Mouse (Mus musculus): Measurements from ENCODE around the gene Ramp1. TPM values are rescaled to one million over a fixed set of nuclear protein-coding genes. Genes with fewer than 3 reads are reported as not detected.
A peak's percentile ranks its signal among the peaks of the same experiment; 100 is the strongest.

The Ramp1 gene
- polyA plus RNA-seq, 1 experiment from 2014 or later, result 1.2 TPM

DNA sequence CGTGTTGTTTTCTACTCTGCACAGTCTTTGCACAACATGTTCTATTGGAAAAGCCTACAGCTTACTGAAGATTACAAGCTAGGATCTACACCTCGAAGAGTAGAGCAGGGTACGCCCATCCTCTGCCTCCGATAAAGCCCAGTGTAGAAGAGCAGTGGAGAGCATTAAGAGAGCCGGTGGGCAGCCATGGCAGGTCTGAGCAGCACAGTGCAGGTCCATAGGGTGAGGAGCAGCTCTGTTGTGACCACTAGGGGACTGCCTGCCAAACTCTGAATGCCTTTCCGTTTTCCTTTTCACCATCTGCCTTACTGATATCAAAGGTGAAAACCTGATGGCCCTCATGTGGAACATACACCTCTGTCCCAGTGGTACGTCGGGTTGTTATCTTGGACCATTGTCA, 72.3 kb downstream of the Ramp1 start:
- Histone ChIP-seq H3K4me2 (replicated peaks; ENCODE audit: low read depth, low read length) (peak overlapping the region; percentile 72), H3K4me3 (ENCODE audit: low read length) (no peak overlapping the region), H3K9ac (ENCODE audit: low read depth, low read length) (peak overlapping the region; percentile 97), H3K36me3 (ENCODE audit: control insufficient read depth, insufficient read depth, low read length) (0 out of 2 replicates have a peak, but pooled peaks cover 3% of the 10 kb centered on the region), H3K27me3 (ENCODE audit: control insufficient read depth, insufficient read depth, low read length) (no peaks in the 10 kb centered on the region), H3K27ac (ENCODE audit: low read depth, low read length) (no peak overlapping the region), H3K9me3 (ENCODE audit: control insufficient read depth, low read length) (no peaks in the 10 kb centered on the region), H3K4me1 (ENCODE audit: control insufficient read depth, insufficient read depth, low read length) (peaks cover 16% of the 10 kb centered on the region)
- ATAC-seq (ENCODE audit: low FRiP score, low TSS enrichment), result no peak
- WGBS, result 61% methylated on average over 8 of the region's 8 CpGs

DNA sequence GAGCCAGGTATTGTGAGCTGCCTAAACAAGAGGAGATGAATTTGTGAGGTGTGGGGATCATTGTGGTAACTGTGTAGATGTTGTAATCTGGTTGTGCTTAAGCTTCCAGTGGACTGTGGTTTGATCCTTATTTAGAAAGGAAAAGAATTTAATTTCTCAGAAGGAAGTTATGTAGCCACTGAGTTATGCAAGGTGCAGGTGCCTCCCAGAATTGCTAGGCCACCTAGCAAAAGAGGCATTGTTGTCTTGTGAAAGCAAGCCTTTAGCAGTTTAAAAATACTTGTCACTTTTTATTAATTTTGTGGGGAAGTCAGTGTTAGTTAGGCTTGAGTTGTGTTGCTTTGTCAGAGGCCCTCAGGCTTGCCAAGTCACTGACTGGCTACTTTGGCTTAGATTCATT, 78.3 kb downstream of the Ramp1 start:
- no peaks in the 10 kb centered on the region for H3K27me3 ChIP-seq (ENCODE audit: control insufficient read depth, insufficient read depth, low read length)
- H3K4me2 ChIP-seq (replicated peaks; ENCODE audit: low read depth, low read length), result no peak overlapping the region
- no peak overlapping the region for H3K4me3 ChIP-seq (ENCODE audit: low read length)
- H3K27ac ChIP-seq (ENCODE audit: low read depth, low read length), result no peak overlapping the region
- no peaks in the 10 kb centered on the region for H3K4me1 ChIP-seq (ENCODE audit: control insufficient read depth, insufficient read depth, low read length)
- peaks cover 3% of the 10 kb centered on the region; the same call in 1 of the 2 replicates for H3K36me3 ChIP-seq (ENCODE audit: control insufficient read depth, insufficient read depth, low read length)
- H3K9ac ChIP-seq (ENCODE audit: low read depth, low read length), result no peak overlapping the region
- no peak for ATAC-seq (ENCODE audit: low FRiP score, low TSS enrichment)
- H3K9me3 ChIP-seq (ENCODE audit: control insufficient read depth, low read length), result no peaks in the 10 kb centered on the region

DNA sequence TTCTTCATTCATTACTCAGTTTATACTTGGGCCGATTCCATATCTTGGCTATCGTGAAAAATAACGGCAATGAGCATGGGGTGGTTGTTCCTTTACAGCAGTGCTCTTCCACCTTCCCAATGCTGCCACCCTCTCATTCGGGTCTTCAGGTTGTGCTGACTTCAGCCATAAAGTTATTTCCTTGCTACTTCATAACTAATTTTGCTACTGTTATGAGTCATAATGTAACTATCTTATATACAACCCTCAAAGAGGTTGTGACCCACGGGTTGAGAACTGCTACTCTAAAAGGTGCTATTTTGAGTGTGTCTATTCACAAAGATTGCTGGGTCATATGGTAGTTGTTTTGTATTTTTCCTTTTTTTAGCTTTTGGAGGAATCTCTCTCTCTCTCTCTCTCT, 80.2 kb downstream of the Ramp1 start:
- ATAC-seq (ENCODE audit: low FRiP score, low TSS enrichment), result no peak
- H3K4me2 ChIP-seq (replicated peaks; ENCODE audit: low read depth, low read length), result no peak overlapping the region
- no peaks in the 10 kb centered on the region for H3K27me3 ChIP-seq (ENCODE audit: control insufficient read depth, insufficient read depth, low read length)
- H3K9ac ChIP-seq (ENCODE audit: low read depth, low read length), result no peak overlapping the region
- no peaks in the 10 kb centered on the region for H3K4me1 ChIP-seq (ENCODE audit: control insufficient read depth, insufficient read depth, low read length)
- no peak overlapping the region for H3K4me3 ChIP-seq (ENCODE audit: low read length)
- H3K36me3 ChIP-seq (ENCODE audit: control insufficient read depth, insufficient read depth, low read length), result peaks cover under 1% of the 10 kb centered on the region; the same call in 1 of the 2 replicates
- no peaks in the 10 kb centered on the region for H3K9me3 ChIP-seq (ENCODE audit: control insufficient read depth, low read length)
- no peak overlapping the region for H3K27ac ChIP-seq (ENCODE audit: low read depth, low read length)
- 90% methylated on average over 5 of the region's 5 CpGs for WGBS

DNA sequence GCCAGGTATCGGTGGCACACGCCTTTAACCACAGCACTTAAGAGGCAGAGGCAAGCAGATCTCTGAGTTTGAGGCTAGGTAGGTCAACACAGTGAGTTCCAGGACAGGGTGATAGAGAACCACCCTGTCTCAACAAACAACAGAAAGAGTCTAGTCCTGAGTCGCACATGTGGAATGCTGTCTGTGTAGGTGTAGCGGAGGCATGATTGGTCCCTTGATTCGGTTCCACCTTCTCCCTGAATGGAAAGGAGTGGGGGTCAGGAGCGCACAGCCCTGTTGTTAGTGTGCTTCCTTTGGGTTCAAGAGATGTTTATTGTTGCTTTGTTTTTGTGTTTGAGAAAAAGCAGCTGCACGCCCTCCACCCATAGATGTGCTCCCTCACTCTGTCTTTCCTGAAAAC, 82.9 kb downstream of the Ramp1 start:
- Histone ChIP-seq H3K4me3 (ENCODE audit: low read length) (no peak overlapping the region), H3K27ac (ENCODE audit: low read depth, low read length) (no peak overlapping the region), H3K36me3 (ENCODE audit: control insufficient read depth, insufficient read depth, low read length) (peaks cover 19% of the 10 kb centered on the region), H3K27me3 (ENCODE audit: control insufficient read depth, insufficient read depth, low read length) (no peaks in the 10 kb centered on the region), H3K4me1 (ENCODE audit: control insufficient read depth, insufficient read depth, low read length) (no peaks in the 10 kb centered on the region), H3K9me3 (ENCODE audit: control insufficient read depth, low read length) (no peaks in the 10 kb centered on the region), H3K4me2 (replicated peaks; ENCODE audit: low read depth, low read length) (no peak overlapping the region), H3K9ac (ENCODE audit: low read depth, low read length) (no peak overlapping the region)
- 91% methylated on average over 7 of the region's 7 CpGs for WGBS
- ATAC-seq (ENCODE audit: low FRiP score, low TSS enrichment), result no peak

DNA sequence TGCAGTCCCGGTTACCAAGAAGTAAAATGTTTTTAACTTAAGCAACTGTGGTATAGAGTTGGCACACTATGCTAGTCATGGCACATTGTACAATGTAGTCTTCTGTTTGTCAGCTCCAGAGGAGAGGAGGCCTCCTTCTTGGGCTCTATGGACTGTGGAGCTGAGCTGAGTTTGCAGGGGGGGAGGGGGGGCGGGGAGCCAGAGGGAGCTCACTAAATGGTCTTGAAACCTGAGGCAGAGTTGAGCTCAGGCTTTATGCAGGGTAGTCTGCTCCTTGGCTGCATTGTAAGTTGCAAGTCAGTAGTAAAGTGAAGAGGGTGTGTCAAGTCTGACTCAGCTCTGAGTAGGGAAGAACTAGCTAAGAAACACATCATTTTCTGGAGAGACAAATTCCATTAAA, 92.6 kb downstream of the Ramp1 start:
- no peak overlapping the region for H3K4me2 ChIP-seq (replicated peaks; ENCODE audit: low read depth, low read length)
- ATAC-seq (ENCODE audit: low FRiP score, low TSS enrichment), result no peak
- 86% methylated on average over 2 of the region's 2 CpGs for WGBS

More for the DNA sequence above, 92.6 kb downstream of the Ramp1 start:
- H3K27me3 ChIP-seq (ENCODE audit: control insufficient read depth, insufficient read depth, low read length), result no peaks in the 10 kb centered on the region
- no peak overlapping the region for H3K27ac ChIP-seq (ENCODE audit: low read depth, low read length)
- H3K4me3 ChIP-seq (ENCODE audit: low read length), result no peak overlapping the region
- H3K9ac ChIP-seq (ENCODE audit: low read depth, low read length), result no peak overlapping the region
- peaks cover 21% of the 10 kb centered on the region for H3K36me3 ChIP-seq (ENCODE audit: control insufficient read depth, insufficient read depth, low read length)
- H3K9me3 ChIP-seq (ENCODE audit: control insufficient read depth, low read length), result no peaks in the 10 kb centered on the region
- H3K4me1 ChIP-seq (ENCODE audit: control insufficient read depth, insufficient read depth, low read length), result no peaks in the 10 kb centered on the region

Other genes starting within 250 kb of the Ramp1 start
- gene Prlh, start 226.7 kb upstream of the Ramp1 start, polyA plus RNA-seq (2014; fragmentation: Nextera tagmentation; extraction: Ambion mirVana), result not detected in 2 replicates
- gene Rab17, start 210.2 kb upstream of the Ramp1 start, polyA plus RNA-seq (2014; fragmentation: Nextera tagmentation; extraction: Ambion mirVana), result 3.7 and 6.1 TPM in 2 replicates
- 25.7 and 33.6 TPM in 2 replicates for gene Lrrfip1, start 181.1 kb upstream of the Ramp1 start, polyA plus RNA-seq (2014; fragmentation: Nextera tagmentation; extraction: Ambion mirVana)
- gene Rbm44, start 34.7 kb upstream of the Ramp1 start, polyA plus RNA-seq (2014; fragmentation: Nextera tagmentation; extraction: Ambion mirVana), result 0.97 and 1.0 TPM in 2 replicates
- 72.4 and 80.5 TPM in 2 replicates for gene Ube2f, start 70.5 kb downstream of the Ramp1 start, polyA plus RNA-seq (2014; fragmentation: Nextera tagmentation; extraction: Ambion mirVana)
- gene Scly, start 118.5 kb downstream of the Ramp1 start, polyA plus RNA-seq (2014; fragmentation: Nextera tagmentation; extraction: Ambion mirVana), result 11.4 and 15.3 TPM in 2 replicates
- gene Espnl, start 142.3 kb downstream of the Ramp1 start, polyA plus RNA-seq (2014; fragmentation: Nextera tagmentation; extraction: Ambion mirVana), result 0.03 TPM in 1 of 2 replicates, not detected in the other
- gene Klhl30, start 171.2 kb downstream of the Ramp1 start, polyA plus RNA-seq (2014; fragmentation: Nextera tagmentation; extraction: Ambion mirVana), result 0.07 TPM in 1 of 2 replicates, not detected in the other
- 2.3 and 2.5 TPM in 2 replicates for gene Erfe, start 186.6 kb downstream of the Ramp1 start, polyA plus RNA-seq (2014; fragmentation: Nextera tagmentation; extraction: Ambion mirVana)
- 130 and 136 TPM in 2 replicates for gene Ilkap, start 219.0 kb downstream of the Ramp1 start, polyA plus RNA-seq (2014; fragmentation: Nextera tagmentation; extraction: Ambion mirVana)
- 61.1 and 65.8 TPM in 2 replicates for gene Hes6, start 234.2 kb downstream of the Ramp1 start, polyA plus RNA-seq (2014; fragmentation: Nextera tagmentation; extraction: Ambion mirVana)

All from kidney, embryonic 14.5 days (tissue).